Mouse (Mus musculus): ENCODE results near the gene Avil. TPM values are rescaled to one million over a fixed set of nuclear protein-coding genes. Genes with fewer than 3 reads are reported as not detected.

The Avil gene
- polyA plus RNA-seq, 1 experiment from 2014 or later = 0.07 TPM

MicroRNAs encoded within 50 kb of the gene (microRNA counts, 519-probe panel; counts per million panel counts)
- microRNA mmu-miR-26a = 2,812 counts per million, percentile 56 among the panel's probes with 10 or more counts
- microRNA mmu-miR-546 = not detected

Small RNAs within 50 kb of the gene (microRNA-seq; reads per million reads assigned to microRNA genes)
- 46.9 reads per million, percentile 46 among the genes with 10 or more reads in this experiment for gene Mir26a-2
- not detected for gene Mir546

Other genes with a start within 250 kb of the Avil start
- 6.2 and 7.0 TPM in 2 replicates for gene Atp23, start 99.4 kb upstream of the Avil start, polyA plus RNA-seq (2015; fragmentation: Nextera tagmentation; extraction: Ambion mirVana)
- gene Ctdsp2, start 22.0 kb upstream of the Avil start, polyA plus RNA-seq (2015; fragmentation: Nextera tagmentation; extraction: Ambion mirVana) = 11.3 and 12.9 TPM in 2 replicates
- 43.9 and 44.8 TPM in 2 replicates for gene Tsfm, start 30.1 kb downstream of the Avil start, polyA plus RNA-seq (2015; fragmentation: Nextera tagmentation; extraction: Ambion mirVana)
- 15.6 and 15.7 TPM in 2 replicates for gene Mettl1, start 40.7 kb downstream of the Avil start, polyA plus RNA-seq (2015; fragmentation: Nextera tagmentation; extraction: Ambion mirVana)
- gene Eef1akmt3, start 40.8 kb downstream of the Avil start, polyA plus RNA-seq (2015; fragmentation: Nextera tagmentation; extraction: Ambion mirVana) = 0.06 and 0.14 TPM in 2 replicates
- gene Cyp27b1, start 47.5 kb downstream of the Avil start, polyA plus RNA-seq (2015; fragmentation: Nextera tagmentation; extraction: Ambion mirVana) = not detected in 2 replicates
- 0.03 TPM in 1 of 2 replicates, not detected in the other for gene March9, start 59.5 kb downstream of the Avil start, polyA plus RNA-seq (2015; fragmentation: Nextera tagmentation; extraction: Ambion mirVana)
- gene Cdk4, start 62.8 kb downstream of the Avil start, polyA plus RNA-seq (2015; fragmentation: Nextera tagmentation; extraction: Ambion mirVana) = 338 and 361 TPM in 2 replicates
- gene Tspan31, start 69.6 kb downstream of the Avil start, polyA plus RNA-seq (2015; fragmentation: Nextera tagmentation; extraction: Ambion mirVana) = 77.4 and 84.3 TPM in 2 replicates
- gene Agap2, start 74.6 kb downstream of the Avil start, polyA plus RNA-seq (2015; fragmentation: Nextera tagmentation; extraction: Ambion mirVana) = 0.35 and 0.67 TPM in 2 replicates
- gene Os9, start 120.4 kb downstream of the Avil start, polyA plus RNA-seq (2015; fragmentation: Nextera tagmentation; extraction: Ambion mirVana) = 54.0 and 58.1 TPM in 2 replicates
- gene B4galnt1, start 164.5 kb downstream of the Avil start, polyA plus RNA-seq (2015; fragmentation: Nextera tagmentation; extraction: Ambion mirVana) = 19.3 and 21.0 TPM in 2 replicates
- gene Slc26a10, start 179.9 kb downstream of the Avil start, polyA plus RNA-seq (2015; fragmentation: Nextera tagmentation; extraction: Ambion mirVana) = 2.1 and 3.2 TPM in 2 replicates
- gene Arhgef25, start 189.4 kb downstream of the Avil start, polyA plus RNA-seq (2015; fragmentation: Nextera tagmentation; extraction: Ambion mirVana) = 5.4 and 5.8 TPM in 2 replicates
- 16.7 and 16.9 TPM in 2 replicates for gene Dtx3, start 195.0 kb downstream of the Avil start, polyA plus RNA-seq (2015; fragmentation: Nextera tagmentation; extraction: Ambion mirVana)
- 41.9 and 45.1 TPM in 2 replicates for gene Pip4k2c, start 210.9 kb downstream of the Avil start, polyA plus RNA-seq (2015; fragmentation: Nextera tagmentation; extraction: Ambion mirVana)